Mouse (Mus musculus) hindbrain, postnatal 0 days (tissue): Measurements from ENCODE around the gene BC107364. TPM values are rescaled to one million over a fixed set of nuclear protein-coding genes. Genes with fewer than 3 reads are reported as not detected.
"Not testable (repeated sequence)": the region's sequence is repeated elsewhere in the genome, so short reads cannot be mapped to it uniquely, and the experiment has no call there.

ENCODE experiments used
- ATAC-seq: fragments of 200-750 bp; cut with Nextera tagmentation; 2 replicates; pipeline ENCODE4 v1.8.0; 2017; ENCODE audit warnings: mild to moderate bottlenecking, moderate TSS enrichment, moderate library complexity
- DNase-seq: peaks from one replicate; pipeline ENCODE4 v3.0.0-alpha.2; 2015; ENCODE audit warnings: low spot score
- H3K27ac ChIP-seq: fragments of 300-500 bp; sonication (generic); 2 replicates; pipeline ENCODE4 v1.5.1; 2014; ENCODE audit warnings: mild to moderate bottlenecking
- H3K27me3 ChIP-seq: fragments of 300-500 bp; sonication (generic); 2 replicates; pipeline ENCODE4 v1.6.1; 2014; ENCODE audit warnings: low read length, mixed read lengths; ENCODE audit not compliant: insufficient read depth
- H3K36me3 ChIP-seq: fragments of 300-500 bp; sonication (generic); 2 replicates; pipeline ENCODE4 v1.6.1; 2014; ENCODE audit warnings: low read length, mixed read lengths; ENCODE audit not compliant: insufficient read depth
- H3K4me1 ChIP-seq: fragments of 300-500 bp; sonication (generic); 2 replicates; pipeline ENCODE4 v1.6.1; 2014; ENCODE audit warnings: antibody characterized with exemption, low read length, mixed read lengths; ENCODE audit not compliant: insufficient read depth
- H3K4me2 ChIP-seq: fragments of 300-500 bp; sonication (generic); 2 replicates; pipeline ENCODE4 v1.6.1; 2014; ENCODE audit warnings: low read depth, mild to moderate bottlenecking, low read length, moderate library complexity, mixed read lengths
- H3K4me3 ChIP-seq: fragments of 300-500 bp; sonication (generic); 2 replicates; pipeline ENCODE4 v1.5.1; 2014; ENCODE audit warnings: low read length
- H3K9ac ChIP-seq: fragments of 300-500 bp; sonication (generic); replicated peaks from 2 replicates; pipeline ENCODE4 v1.6.1; 2014; ENCODE audit warnings: mild to moderate bottlenecking, low read length, moderate library complexity, mixed read lengths
- H3K9me3 ChIP-seq: fragments of 300-500 bp; sonication (generic); 2 replicates; pipeline ENCODE4 v1.6.1; 2016; ENCODE audit warnings: low read length, mixed read lengths
- CTCF ChIP-seq: IDR thresholded peaks from 2 replicates; pipeline ENCODE4 v1.5.1; 2016; ENCODE audit warnings: antibody characterized with exemption, control low read depth, low read depth
- WGBS: fragments of 180-500 bp; shearing (Covaris S2); extraction: QIAGEN DNeasy Blood & Tissue Kit; methylation state at CpG from one replicate; pipeline ENCODE4 v1.1.7; 2014; 5-methylcytosine and 5-hydroxymethylcytosine counted together
- polyA plus RNA-seq: library from polyadenylated mRNA; unstranded; fragments of >200 nt; fragmentation: Nextera tagmentation; extraction: Ambion mirVana; gene quantifications from 2 replicates; pipeline ENCODE4 v1.2.1, GENCODE M21; 2015
- total RNA-seq: library from RNA; depleted of rRNA; stranded (reverse); fragments of >200 nt; gene quantifications from 2 replicates; pipeline ENCODE4 v1.2.3, GENCODE M21; 2014; rRNA removed

Gene BC107364
- total and polyA plus RNA-seq, 2 experiments from 2014 or later: not detected

GRCm38 (mm10) chr3:96401832-96402501, 50.1 kb downstream of the BC107364 start:
- WGBS: 2% methylated on average over 41 of the region's 41 CpGs
- TF ChIP-seq CTCF: peak; percentile 35; the same call in 1 of the 2 replicates

DNA sequence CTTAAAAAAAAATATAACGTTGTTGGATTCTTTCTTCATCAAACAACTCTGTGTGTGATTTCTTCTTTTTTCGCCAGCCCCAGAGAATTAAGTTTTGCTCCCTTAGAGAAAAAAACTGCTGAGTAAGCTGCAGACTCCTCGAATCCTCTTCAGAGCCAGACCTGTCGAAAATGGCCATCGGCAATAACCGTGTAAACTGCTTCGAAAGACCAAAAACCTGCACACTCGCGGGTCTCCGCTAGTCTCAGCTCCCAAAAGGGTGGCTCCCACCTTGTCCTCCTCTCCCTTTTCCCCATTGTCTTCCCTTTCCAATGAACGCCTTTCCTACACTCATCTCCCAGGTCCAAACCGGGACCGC, 50.7 kb downstream of the BC107364 start:
- no peaks in the 10 kb centered on the region for H3K9me3 ChIP-seq
- H3K4me1 ChIP-seq: no peaks in the 10 kb centered on the region
- no peak overlapping the region for H3K9ac ChIP-seq
- H3K27me3 ChIP-seq: peaks cover 92% of the 10 kb centered on the region
- no peak for TF ChIP-seq CTCF
- H3K36me3 ChIP-seq: no peaks in the 10 kb centered on the region
- DNase-seq: no peak
- 0 out of 2 replicates have a peak, but pooled peaks have one; percentile 7 for ATAC-seq
- H3K27ac ChIP-seq: no peak overlapping the region
- 4% methylated on average over 13 of the region's 13 CpGs for WGBS
- peak overlapping the region; percentile 42 for H3K4me2 ChIP-seq
- H3K4me3 ChIP-seq: peak overlapping the region; percentile 20; the same call in 1 of the 2 replicates

More at GRCm38 (mm10) chr3:96401832-96402501, 50.1 kb downstream of the BC107364 start:
- Histone ChIP-seq H3K9me3 (no peaks in the 10 kb centered on the region), H3K27me3 (peaks cover 92% of the 10 kb centered on the region), H3K9ac (no peak overlapping the region), H3K36me3 (no peaks in the 10 kb centered on the region), H3K27ac (no peak overlapping the region), H3K4me2 (peak overlapping the region; percentile 42), H3K4me3 (peak overlapping the region; percentile 20; the same call in 1 of the 2 replicates), H3K4me1 (no peaks in the 10 kb centered on the region)
- ATAC-seq: 0 out of 2 replicates have a peak, but pooled peaks have one; percentile 24
- peak; percentile 23 for DNase-seq

GRCm38 (mm10) chr3:96398911-96399310, 53.2 kb downstream of the BC107364 start:
- Histone ChIP-seq H3K9me3 (no peaks in the 10 kb centered on the region), H3K9ac (no peak overlapping the region), H3K4me2 (no peak overlapping the region), H3K4me3 (no peak overlapping the region), H3K27ac (no peak overlapping the region), H3K36me3 (no peaks in the 10 kb centered on the region), H3K4me1 (no peaks in the 10 kb centered on the region), H3K27me3 (peaks cover 92% of the 10 kb centered on the region)
- no peak for ATAC-seq
- DNase-seq: no peak
- 2% methylated on average over 5 of the region's 5 CpGs for WGBS
- TF ChIP-seq CTCF: no peak

DNA sequence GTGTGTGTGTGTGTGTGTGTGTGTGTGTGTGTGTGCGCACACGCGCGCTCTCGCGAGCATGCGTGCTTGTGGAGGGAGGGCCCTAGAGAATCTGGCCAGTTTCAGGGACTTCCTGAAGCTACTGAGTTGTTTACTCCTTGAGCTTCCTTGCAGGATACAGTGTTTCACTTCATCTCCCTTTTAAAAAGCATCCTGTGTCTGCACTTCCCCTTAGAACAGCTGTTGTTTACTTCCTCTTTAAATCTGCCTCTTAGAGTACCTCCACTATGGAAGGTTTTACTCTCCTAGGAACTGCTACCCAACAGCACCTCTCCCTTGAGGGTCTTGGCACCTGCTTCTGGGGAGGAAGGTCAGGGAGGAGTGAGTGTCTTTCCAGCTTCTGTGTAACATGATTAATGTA, 55.2 kb downstream of the BC107364 start:
- WGBS: 93% methylated on average over 7 of the region's 7 CpGs
- no peak overlapping the region for H3K27ac ChIP-seq

DNA sequence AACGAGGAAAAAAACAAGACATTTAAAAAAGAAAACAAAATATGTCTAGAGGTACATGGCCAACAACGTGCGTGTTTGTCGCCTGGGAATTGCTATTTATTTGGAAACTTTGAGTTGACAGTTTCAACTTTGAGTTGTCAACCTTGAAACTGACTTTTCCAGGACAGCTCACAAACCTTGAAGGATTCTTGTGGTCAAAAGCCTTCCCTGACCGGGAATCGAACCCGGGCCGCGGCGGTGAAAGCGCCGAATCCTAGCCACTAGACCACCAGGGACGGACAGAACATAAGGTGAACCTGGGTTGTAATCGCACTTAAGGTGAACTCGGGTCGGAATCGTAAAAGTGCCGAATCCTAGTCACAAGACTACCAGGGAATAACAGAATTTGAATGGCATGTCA, 64.9 kb downstream of the BC107364 start:
- not testable (repeated sequence) for H3K27me3 ChIP-seq, ATAC-seq, DNase-seq, H3K9me3 ChIP-seq, H3K27ac ChIP-seq, H3K4me2 ChIP-seq, H3K9ac ChIP-seq, H3K4me3 ChIP-seq, H3K4me1 ChIP-seq, H3K36me3 ChIP-seq
- WGBS: no CpG with 5 or more reads among the region's 18 CpGs

More for the DNA sequence above, 55.2 kb downstream of the BC107364 start:
- no peak overlapping the region for H3K4me3 ChIP-seq
- TF ChIP-seq CTCF: no peak
- H3K27me3 ChIP-seq: peaks cover 73% of the 10 kb centered on the region
- H3K4me2 ChIP-seq: no peak overlapping the region
- H3K36me3 ChIP-seq: no peaks in the 10 kb centered on the region
- H3K9me3 ChIP-seq: no peaks in the 10 kb centered on the region
- H3K4me1 ChIP-seq: no peaks in the 10 kb centered on the region
- no peak overlapping the region for H3K9ac ChIP-seq
- no peak for ATAC-seq
- no peak for DNase-seq

Other genes with a start within 250 kb of the BC107364 start
- gene Bola1, start 232.6 kb downstream of the BC107364 start, total RNA-seq: 40.4 and 42.9 TPM in 2 replicates
- gene Bola1, start 232.6 kb downstream of the BC107364 start, polyA plus RNA-seq: 62.1 and 63.0 TPM in 2 replicates
- 74.8 and 161 TPM in 2 replicates for gene Hist2h2ab, start 232.4 kb downstream of the BC107364 start, total RNA-seq
- not detected in 2 replicates for gene Hist2h2ab, start 232.4 kb downstream of the BC107364 start, polyA plus RNA-seq
- 718 and 726 TPM in 2 replicates for gene Hist2h2ac, start 231.4 kb downstream of the BC107364 start, total RNA-seq
- 3.6 and 3.9 TPM in 2 replicates for gene Hist2h2ac, start 231.4 kb downstream of the BC107364 start, polyA plus RNA-seq
- 10.1 and 15.4 TPM in 2 replicates for gene Hist2h2be, start 231.2 kb downstream of the BC107364 start, total RNA-seq
- gene Hist2h2be, start 231.2 kb downstream of the BC107364 start, polyA plus RNA-seq: 4.0 and 4.1 TPM in 2 replicates
- gene Hist2h3c2, start 213.2 kb downstream of the BC107364 start, total RNA-seq: 441 and 602 TPM in 2 replicates
- gene Hist2h3c2, start 213.2 kb downstream of the BC107364 start, polyA plus RNA-seq: 1.6 and 2.3 TPM in 2 replicates
- 1,755 and 2,054 TPM in 2 replicates for gene Hist2h2aa2, start 212.0 kb downstream of the BC107364 start, total RNA-seq
- 52.1 and 62.1 TPM in 2 replicates for gene Hist2h2aa2, start 212.0 kb downstream of the BC107364 start, polyA plus RNA-seq
- gene Hist2h2aa1, start 206.8 kb downstream of the BC107364 start, total RNA-seq: 1,894 and 2,680 TPM in 2 replicates
- 24.4 and 25.0 TPM in 2 replicates for gene Hist2h2aa1, start 206.8 kb downstream of the BC107364 start, polyA plus RNA-seq
- not detected in 2 replicates for gene Hist2h3c1, start 205.6 kb downstream of the BC107364 start, total RNA-seq
- 0.16 TPM in 1 of 2 replicates, not detected in the other for gene Hist2h3c1, start 205.6 kb downstream of the BC107364 start, polyA plus RNA-seq
- 127 and 159 TPM in 2 replicates for gene Hist2h4, start 189.0 kb downstream of the BC107364 start, total RNA-seq
- 10.2 and 10.6 TPM in 2 replicates for gene Hist2h4, start 189.0 kb downstream of the BC107364 start, polyA plus RNA-seq
- gene Hist2h3b, start 183.7 kb downstream of the BC107364 start, total RNA-seq: 1,585 and 2,263 TPM in 2 replicates
- gene Hist2h3b, start 183.7 kb downstream of the BC107364 start, polyA plus RNA-seq: 15.7 and 22.9 TPM in 2 replicates
- gene Hist2h2bb, start 182.6 kb downstream of the BC107364 start, total RNA-seq: 234 and 397 TPM in 2 replicates
- gene Hist2h2bb, start 182.6 kb downstream of the BC107364 start, polyA plus RNA-seq: 1.4 and 2.4 TPM in 2 replicates
- gene Fcgr1, start 158.3 kb downstream of the BC107364 start, total RNA-seq: 2.6 and 8.4 TPM in 2 replicates
- 2.1 and 2.4 TPM in 2 replicates for gene Fcgr1, start 158.3 kb downstream of the BC107364 start, polyA plus RNA-seq
- gene Hfe2, start 72.9 kb upstream of the BC107364 start, total RNA-seq: 0.78 and 1.9 TPM in 2 replicates
- gene Hfe2, start 72.9 kb upstream of the BC107364 start, polyA plus RNA-seq: 2.1 and 2.5 TPM in 2 replicates
- gene Txnip, start 105.7 kb upstream of the BC107364 start, total RNA-seq: 192 and 222 TPM in 2 replicates
- gene Txnip, start 105.7 kb upstream of the BC107364 start, polyA plus RNA-seq: 133 and 148 TPM in 2 replicates
- gene Gm16253, start 124.7 kb upstream of the BC107364 start, total RNA-seq: not detected in 2 replicates
- gene Gm16253, start 124.7 kb upstream of the BC107364 start, polyA plus RNA-seq: 0.48 and 0.96 TPM in 2 replicates
- gene Polr3gl, start 141.9 kb upstream of the BC107364 start, total RNA-seq: 10.7 and 11.2 TPM in 2 replicates
- gene Polr3gl, start 141.9 kb upstream of the BC107364 start, polyA plus RNA-seq: 31.9 and 32.9 TPM in 2 replicates
- gene Ankrd34a, start 144.3 kb upstream of the BC107364 start, total RNA-seq: 26.4 and 29.6 TPM in 2 replicates
- gene Ankrd34a, start 144.3 kb upstream of the BC107364 start, polyA plus RNA-seq: 14.2 and 15.3 TPM in 2 replicates
- 45.0 and 48.4 TPM in 2 replicates for gene Lix1l, start 148.8 kb upstream of the BC107364 start, total RNA-seq
- 3.9 and 5.2 TPM in 2 replicates for gene Lix1l, start 148.8 kb upstream of the BC107364 start, polyA plus RNA-seq
- gene Rbm8a, start 177.6 kb upstream of the BC107364 start, total RNA-seq: 14.9 and 17.0 TPM in 2 replicates
- gene Rbm8a, start 177.6 kb upstream of the BC107364 start, polyA plus RNA-seq: 114 TPM in 2 replicates
- gene Pex11b, start 183.1 kb upstream of the BC107364 start, total RNA-seq: 47.1 and 63.9 TPM in 2 replicates
- 66.9 and 67.3 TPM in 2 replicates for gene Pex11b, start 183.1 kb upstream of the BC107364 start, polyA plus RNA-seq
- 0.32 TPM in 1 of 2 replicates, not detected in the other for gene Gm42957, start 183.2 kb upstream of the BC107364 start, total RNA-seq
- gene Gm42957, start 183.2 kb upstream of the BC107364 start, polyA plus RNA-seq: 0.15 TPM in 1 of 2 replicates, not detected in the other
- 2.3 and 2.6 TPM in 2 replicates for gene Itga10, start 193.3 kb upstream of the BC107364 start, total RNA-seq
- gene Itga10, start 193.3 kb upstream of the BC107364 start, polyA plus RNA-seq: 0.79 and 1.4 TPM in 2 replicates
- gene Ankrd35, start 217.8 kb upstream of the BC107364 start, total RNA-seq: 2.1 and 6.4 TPM in 2 replicates
- gene Ankrd35, start 217.8 kb upstream of the BC107364 start, polyA plus RNA-seq: 2.8 and 3.0 TPM in 2 replicates
- gene Pias3, start 244.1 kb upstream of the BC107364 start, total RNA-seq: 37.5 and 46.1 TPM in 2 replicates
- 41.3 and 44.3 TPM in 2 replicates for gene Pias3, start 244.1 kb upstream of the BC107364 start, polyA plus RNA-seq